Mouse (Mus musculus) heart, postnatal 10 days (tissue): ENCODE measurements around the gene Smug1. TPM values are rescaled to one million over a fixed set of nuclear protein-coding genes. Genes with fewer than 3 reads are reported as not detected.
A peak's percentile ranks its signal among the peaks of the same experiment; 100 is the strongest.

Source experiments
- DNase-seq, 2 experiments: peaks; one replicate each; pipeline ENCODE4 v3.0.0; 2021
- intact Hi-C: fragments of 180-260 bp; cut with DNase I; formaldehyde crosslinking; loops from one replicate; pipeline ENCODE4 v1.15.1; 2025
- total RNA-seq, 2 experiments: library from RNA; stranded (reverse); gene quantifications; 2 replicates each; pipeline ENCODE4 v1.2.3; 2021

The Smug1 gene
- 10 to 100 TPM; 13.7 to 16.1 TPM for total RNA-seq

GRCm38 (mm10) chr15:103167042-103167615, at the start of gene Smug1:
Gene Smug1, minus strand, starts transcription at chr15:103167092.
- intact Hi-C loops, result no loop called here
- no peak for DNase-seq

GRCm38 (mm10) chr15:103216052-103216451, 49.2 kb upstream of the Smug1 start:
- intact Hi-C loops, result no loop called here
- no peak for DNase-seq

GRCm38 (mm10) chr15:103214971-103215907, 48.3 kb upstream of the Smug1 start:
- intact Hi-C loops, result no loop called here
- DNase-seq, result peak; percentile 91

GRCm38 (mm10) chr15:103214149-103214548, 47.3 kb upstream of the Smug1 start:
- intact Hi-C loops, result no loop called here
- DNase-seq, result peak; percentile 22 to 31

GRCm38 (mm10) chr15:103205156-103205555, 38.3 kb upstream of the Smug1 start:
- intact Hi-C loops, result loop anchor here (5.0 kb wide), 1 partner anchor 102 kb away; no protein-coding TSS in a partner anchor
- DNase-seq, result peak in 1 of 2 experiments; percentile 46

GRCm38 (mm10) chr15:103202088-103202793, 35.3 kb upstream of the Smug1 start:
- peak; percentile 83 to 85 for DNase-seq

GRCm38 (mm10) chr15:103197785-103198184, 30.9 kb upstream of the Smug1 start:
- intact Hi-C loops, result no loop called here
- no peak for DNase-seq

More at GRCm38 (mm10) chr15:103202088-103202793, 35.3 kb upstream of the Smug1 start:
- intact Hi-C loops, result no loop called here

GRCm38 (mm10) chr15:103196835-103197234, 29.9 kb upstream of the Smug1 start:
- intact Hi-C loops, result no loop called here
- DNase-seq, result no peak

GRCm38 (mm10) chr15:103193606-103194005, 26.7 kb upstream of the Smug1 start:
- intact Hi-C loops, result no loop called here
- no peak for DNase-seq

- DNase-seq, result peak in 1 of 2 experiments; percentile 75
Measured at GRCm38 (mm10) chr15:103190531-103191462, 23.9 kb upstream of the Smug1 start.

GRCm38 (mm10) chr15:103190083-103190482, 23.2 kb upstream of the Smug1 start:
- intact Hi-C loops, result no loop called here
- DNase-seq, result no peak

More at GRCm38 (mm10) chr15:103190531-103191462, 23.9 kb upstream of the Smug1 start:
- intact Hi-C loops, result no loop called here

- DNase-seq, result no peak
- intact Hi-C loops, result no loop called here
Measured at GRCm38 (mm10) chr15:103187803-103188202, 20.9 kb upstream of the Smug1 start.

GRCm38 (mm10) chr15:103185462-103186198, 18.7 kb upstream of the Smug1 start:
- intact Hi-C loops, result loop anchor here (1.0 kb wide), 1 partner anchor 122 kb away; no protein-coding TSS in a partner anchor
- DNase-seq, result peak; percentile 75 to 79

GRCm38 (mm10) chr15:103183651-103184610, 17.0 kb upstream of the Smug1 start:
- intact Hi-C loops, result no loop called here
- peak in 1 of 2 experiments; percentile 43 for DNase-seq

- intact Hi-C loops, result no loop called here
Measured at GRCm38 (mm10) chr15:103183135-103183534, 16.2 kb upstream of the Smug1 start.

GRCm38 (mm10) chr15:103182166-103182790, 15.4 kb upstream of the Smug1 start:
- DNase-seq, result peak; percentile 81 to 89
- intact Hi-C loops, result no loop called here

More at GRCm38 (mm10) chr15:103183135-103183534, 16.2 kb upstream of the Smug1 start:
- peak; percentile 55 to 73 for DNase-seq

- intact Hi-C loops, result no loop called here
- DNase-seq, result no peak
Measured at GRCm38 (mm10) chr15:103180406-103180805, 13.5 kb upstream of the Smug1 start.
